Mouse (Mus musculus): ENCODE measurements around the gene Rfx3. TPM values are rescaled to one million over a fixed set of nuclear protein-coding genes. Genes with fewer than 3 reads are reported as not detected.

Gene Rfx3
- polyA plus RNA-seq, 1 experiment, result not detected

GRCm38 (mm10) chr19:27718931-27719330, 292.0 kb downstream of the Rfx3 start:
- WGBS, result 87% methylated on average over 11 of the region's 11 CpGs
- no peak for TF ChIP-seq CTCF (IDR thresholded peaks at IDR 0.05; ENCODE audit: insufficient read depth, low read depth, low read length)
- TF ChIP-seq POLR2A (IDR thresholded peaks at IDR 0.05; ENCODE audit: insufficient read depth, low read depth, low read length), result no peak
- Histone ChIP-seq H3K4me3 (ENCODE audit: insufficient read depth, low read depth, low read length) (no peak overlapping the region), H3K4me1 (ENCODE audit: control insufficient read depth, insufficient read depth, low read length) (no peaks in the 10 kb centered on the region), H3K27ac (ENCODE audit: insufficient read depth, low read depth, low read length) (no peak overlapping the region)

- Histone ChIP-seq H3K4me1 (ENCODE audit: control insufficient read depth, insufficient read depth, low read length) (no peaks in the 10 kb centered on the region), H3K27ac (ENCODE audit: insufficient read depth, low read depth, low read length) (no peak overlapping the region), H3K4me3 (ENCODE audit: insufficient read depth, low read depth, low read length) (no peak overlapping the region)
- TF ChIP-seq CTCF (IDR thresholded peaks at IDR 0.05; ENCODE audit: insufficient read depth, low read depth, low read length) (no peak), POLR2A (IDR thresholded peaks at IDR 0.05; ENCODE audit: insufficient read depth, low read depth, low read length) (no peak)
Observed at GRCm38 (mm10) chr19:27716274-27716673, 294.7 kb downstream of the Rfx3 start.

All from olfactory bulb, adult 2 months (tissue).